Mouse (Mus musculus) small intestine, adult 2 months (tissue): ENCODE measurements around the gene Elovl5.

Experiments used
- CTCF ChIP-seq: fragments of 200-500 bp; IDR thresholded peaks from 2 replicates; pipeline ENCODE4 v1.5.1; 2012; ENCODE audit warnings: low read depth, mild to moderate bottlenecking, control low read depth, inconsistent platforms, low read length, moderate library complexity, mixed read lengths; ENCODE audit not compliant: insufficient replicate concordance, insufficient read length; ENCODE audit errors: extremely low read depth
- POLR2A ChIP-seq: fragments of 200-500 bp; IDR thresholded peaks from 2 replicates; pipeline ENCODE4 v1.6.1; 2012; ENCODE audit warnings: low read depth, mild to moderate bottlenecking, control low read depth, inconsistent platforms, low read length, moderate library complexity

- TF ChIP-seq POLR2A (no peak), CTCF (no peak)
These were observed 74.5 kb downstream of the Elovl5 start for GRCm38 (mm10) chr9:77991650-77992049.
